Mouse (Mus musculus): ENCODE measurements around the gene Itsn2. TPM values are rescaled to one million over a fixed set of nuclear protein-coding genes. Genes with fewer than 3 reads are reported as not detected.

The Itsn2 gene
- polyA plus RNA-seq, 1 experiment from 2014 or later: 26.9 TPM

DNA sequence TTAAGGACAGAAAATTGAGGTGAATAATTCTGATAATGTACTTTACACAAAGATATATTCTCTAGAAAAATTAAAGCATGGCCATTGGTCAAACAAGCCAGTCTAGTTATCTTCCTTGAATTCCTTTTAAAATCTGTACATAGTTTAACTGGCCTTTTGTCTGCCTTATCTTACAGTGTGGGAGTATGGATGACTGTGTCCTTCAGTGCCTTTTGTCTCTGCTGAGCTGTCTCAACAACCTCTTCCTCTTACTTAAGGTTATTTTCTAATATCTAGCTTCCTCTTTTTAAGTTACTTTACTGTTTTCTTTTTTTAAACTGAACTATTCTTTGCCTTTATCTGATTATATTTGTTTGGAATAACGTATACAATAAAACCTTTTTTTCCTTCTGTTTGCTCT, 48.3 kb downstream of the Itsn2 start:
- WGBS: 71% methylated on average over 1 of the region's 1 CpGs
- no peaks in the 10 kb centered on the region for H3K4me1 ChIP-seq (replicated peaks; ENCODE audit: control insufficient read depth, insufficient read depth)
- no peak overlapping the region for H3K4me2 ChIP-seq (replicated peaks; ENCODE audit: low read depth)
- ATAC-seq (ENCODE audit: low FRiP score, low TSS enrichment) (no peak), DNase-seq (ENCODE audit: low spot score) (no peak)
- peaks cover 18% of the 10 kb centered on the region for H3K36me3 ChIP-seq (ENCODE audit: control insufficient read depth, insufficient read depth, low read length)
- no peak overlapping the region for H3K4me3 ChIP-seq (ENCODE audit: low read depth, low read length)
- TF ChIP-seq EP300 (optimal IDR thresholded peaks at IDR 0.05) (no peak), CTCF (IDR thresholded peaks at IDR 0.05; ENCODE audit: low read depth) (no peak)
- H3K27ac ChIP-seq (replicated peaks): no peak overlapping the region
- H3K9me3 ChIP-seq (ENCODE audit: control insufficient read depth, low read length): no peaks in the 10 kb centered on the region
- H3K27me3 ChIP-seq (ENCODE audit: control insufficient read depth, insufficient read depth, low read length): no peaks in the 10 kb centered on the region
- H3K9ac ChIP-seq (ENCODE audit: low read length): no peak overlapping the region

- DNase-seq (ENCODE audit: low spot score): no peak
- Histone ChIP-seq H3K4me1 (replicated peaks; ENCODE audit: control insufficient read depth, insufficient read depth) (no peaks in the 10 kb centered on the region), H3K9ac (ENCODE audit: low read length) (no peak overlapping the region), H3K9me3 (ENCODE audit: control insufficient read depth, low read length) (no peaks in the 10 kb centered on the region), H3K36me3 (ENCODE audit: control insufficient read depth, insufficient read depth, low read length) (peaks cover 23% of the 10 kb centered on the region), H3K27ac (replicated peaks) (no peak overlapping the region), H3K4me3 (ENCODE audit: low read depth, low read length) (no peak overlapping the region), H3K27me3 (ENCODE audit: control insufficient read depth, insufficient read depth, low read length) (no peaks in the 10 kb centered on the region), H3K4me2 (replicated peaks; ENCODE audit: low read depth) (no peak overlapping the region)
- TF ChIP-seq EP300 (optimal IDR thresholded peaks at IDR 0.05): no peak
- no peak for TF ChIP-seq CTCF (IDR thresholded peaks at IDR 0.05; ENCODE audit: low read depth)
- no peak for ATAC-seq (ENCODE audit: low FRiP score, low TSS enrichment)
- WGBS: 90% methylated on average over 2 of the region's 2 CpGs
These were observed 64.4 kb downstream of the Itsn2 start for GRCm38 (mm10) chr12:4656813-4657212.

- DNase-seq (ENCODE audit: low spot score): no peak
- TF ChIP-seq EP300 (optimal IDR thresholded peaks at IDR 0.05): no peak
- TF ChIP-seq CTCF (IDR thresholded peaks at IDR 0.05; ENCODE audit: low read depth): no peak
- ATAC-seq (ENCODE audit: low FRiP score, low TSS enrichment): no peak
- WGBS: 78% methylated on average over 7 of the region's 7 CpGs
- H3K9ac ChIP-seq (ENCODE audit: low read length): no peak overlapping the region
- no peak overlapping the region for H3K27ac ChIP-seq (replicated peaks)
- H3K4me2 ChIP-seq (replicated peaks; ENCODE audit: low read depth): no peak overlapping the region
- H3K4me3 ChIP-seq (ENCODE audit: low read depth, low read length): no peak overlapping the region
- H3K9me3 ChIP-seq (ENCODE audit: control insufficient read depth, low read length): no peaks in the 10 kb centered on the region
- H3K36me3 ChIP-seq (ENCODE audit: control insufficient read depth, insufficient read depth, low read length): peaks cover 17% of the 10 kb centered on the region
- H3K4me1 ChIP-seq (replicated peaks; ENCODE audit: control insufficient read depth, insufficient read depth): no peaks in the 10 kb centered on the region
- no peaks in the 10 kb centered on the region for H3K27me3 ChIP-seq (ENCODE audit: control insufficient read depth, insufficient read depth, low read length)
These were observed 72.7 kb downstream of the Itsn2 start for GRCm38 (mm10) chr12:4664929-4665674.

- ATAC-seq (ENCODE audit: low FRiP score, low TSS enrichment) (no peak), DNase-seq (ENCODE audit: low spot score) (no peak)
- Histone ChIP-seq H3K36me3 (ENCODE audit: control insufficient read depth, insufficient read depth, low read length) (peaks cover 15% of the 10 kb centered on the region), H3K27me3 (ENCODE audit: control insufficient read depth, insufficient read depth, low read length) (no peaks in the 10 kb centered on the region), H3K4me3 (ENCODE audit: low read depth, low read length) (no peak overlapping the region), H3K4me2 (replicated peaks; ENCODE audit: low read depth) (no peak overlapping the region), H3K9me3 (ENCODE audit: control insufficient read depth, low read length) (no peaks in the 10 kb centered on the region), H3K4me1 (replicated peaks; ENCODE audit: control insufficient read depth, insufficient read depth) (no peaks in the 10 kb centered on the region), H3K27ac (replicated peaks) (no peak overlapping the region), H3K9ac (ENCODE audit: low read length) (no peak overlapping the region)
- TF ChIP-seq CTCF (IDR thresholded peaks at IDR 0.05; ENCODE audit: low read depth): no peak
- no peak for TF ChIP-seq EP300 (optimal IDR thresholded peaks at IDR 0.05)
- WGBS: 85% methylated on average over 5 of the region's 5 CpGs
These were observed 73.2 kb downstream of the Itsn2 start for GRCm38 (mm10) chr12:4665675-4666037.

- TF ChIP-seq CTCF (IDR thresholded peaks at IDR 0.05; ENCODE audit: low read depth) (no peak), EP300 (optimal IDR thresholded peaks at IDR 0.05) (no peak)
- Histone ChIP-seq H3K9me3 (ENCODE audit: control insufficient read depth, low read length) (no peaks in the 10 kb centered on the region), H3K36me3 (ENCODE audit: control insufficient read depth, insufficient read depth, low read length) (peaks cover 16% of the 10 kb centered on the region), H3K27me3 (ENCODE audit: control insufficient read depth, insufficient read depth, low read length) (no peaks in the 10 kb centered on the region), H3K4me3 (ENCODE audit: low read depth, low read length) (no peak overlapping the region), H3K27ac (replicated peaks) (no peak overlapping the region), H3K4me2 (replicated peaks; ENCODE audit: low read depth) (no peak overlapping the region), H3K4me1 (replicated peaks; ENCODE audit: control insufficient read depth, insufficient read depth) (no peaks in the 10 kb centered on the region), H3K9ac (ENCODE audit: low read length) (no peak overlapping the region)
- no peak for ATAC-seq (ENCODE audit: low FRiP score, low TSS enrichment)
- WGBS: 82% methylated on average over 1 of the region's 1 CpGs
- DNase-seq (ENCODE audit: low spot score): no peak
These were observed 83.9 kb downstream of the Itsn2 start for GRCm38 (mm10) chr12:4676336-4676735.

- DNase-seq (ENCODE audit: low spot score): no peak
- Histone ChIP-seq H3K27ac (replicated peaks) (no peak overlapping the region), H3K36me3 (ENCODE audit: control insufficient read depth, insufficient read depth, low read length) (peaks cover 6% of the 10 kb centered on the region), H3K9me3 (ENCODE audit: control insufficient read depth, low read length) (no peaks in the 10 kb centered on the region), H3K4me2 (replicated peaks; ENCODE audit: low read depth) (no peak overlapping the region), H3K4me3 (ENCODE audit: low read depth, low read length) (no peak overlapping the region), H3K27me3 (ENCODE audit: control insufficient read depth, insufficient read depth, low read length) (no peaks in the 10 kb centered on the region), H3K9ac (ENCODE audit: low read length) (no peak overlapping the region), H3K4me1 (replicated peaks; ENCODE audit: control insufficient read depth, insufficient read depth) (no peaks in the 10 kb centered on the region)
- ATAC-seq (ENCODE audit: low FRiP score, low TSS enrichment): no peak
- no peak for TF ChIP-seq CTCF (IDR thresholded peaks at IDR 0.05; ENCODE audit: low read depth)
- WGBS: 69% methylated on average over 4 of the region's 4 CpGs
These were observed 87.5 kb downstream of the Itsn2 start for GRCm38 (mm10) chr12:4679971-4680370.

Data from stomach, postnatal 0 days (tissue).